Mouse (Mus musculus) gastrocnemius, postnatal 25 days (tissue): Measurements from ENCODE around the gene Sbk3. TPM values are rescaled to one million over a fixed set of nuclear protein-coding genes. Genes with fewer than 3 reads are reported as not detected.

ENCODE experiments used
- DNase-seq: peaks from one replicate; pipeline ENCODE4 v3.0.0; 2022
- total RNA-seq, 2 experiments: library from RNA; stranded (reverse); gene quantifications; 1 replicate in 1 of 2; 2 replicates in 1 of 2; pipeline ENCODE4 v1.2.3; 2021

The Sbk3 gene
- total RNA-seq, 2 experiments from 2014 or later = 0.49 to 3.1 TPM

- no peak for DNase-seq
Observed at GRCm38 (mm10) chr7:4993347-4993998, 22.5 kb upstream of the Sbk3 start.

DNA sequence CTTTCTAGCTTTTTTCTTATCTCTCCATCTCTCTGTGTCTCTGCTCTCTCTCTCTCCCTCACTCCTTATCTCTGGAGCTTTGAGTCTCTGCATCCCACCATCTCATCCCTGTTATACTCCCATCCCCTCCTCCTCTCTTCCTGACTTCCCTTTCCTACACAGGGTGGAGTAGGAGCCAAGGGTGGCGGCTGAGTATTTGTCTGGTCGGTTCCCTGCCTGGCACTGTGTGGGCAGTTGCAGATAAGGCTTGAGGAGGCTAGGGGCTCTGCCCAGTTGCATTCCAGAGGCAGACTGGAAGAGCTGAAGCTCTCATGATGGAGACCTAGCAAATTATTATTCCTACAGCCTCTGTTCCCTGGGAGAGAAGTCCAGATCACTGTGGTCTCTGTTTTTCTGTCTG lies 17.3 kb upstream of the Sbk3 start:
- no peak for DNase-seq

DNA sequence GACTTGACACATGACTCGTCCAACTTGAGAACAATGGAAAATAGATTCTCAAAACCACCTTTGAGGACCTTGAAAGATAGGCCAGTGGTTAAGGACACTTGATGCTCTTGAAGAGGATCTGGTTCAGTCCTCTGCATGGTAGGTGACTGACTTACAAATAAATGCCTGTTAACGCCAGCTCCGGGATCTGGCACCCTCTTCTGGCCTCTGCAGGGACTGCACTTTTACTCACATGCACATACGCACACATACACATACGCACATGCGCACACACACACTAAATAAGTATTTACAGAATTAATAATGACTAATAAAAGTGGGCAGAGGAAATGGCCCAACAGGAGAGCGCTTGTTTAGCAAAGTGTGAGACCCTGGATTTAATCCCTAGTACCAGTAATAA lies 5.9 kb upstream of the Sbk3 start:
- no peak for DNase-seq

GRCm38 (mm10) chr7:4975455-4975854 lies 4.5 kb upstream of the Sbk3 start:
- no peak for DNase-seq

GRCm38 (mm10) chr7:4972321-4973047 lies 1.5 kb upstream of the Sbk3 start:
- peak; percentile 83 for DNase-seq

DNA sequence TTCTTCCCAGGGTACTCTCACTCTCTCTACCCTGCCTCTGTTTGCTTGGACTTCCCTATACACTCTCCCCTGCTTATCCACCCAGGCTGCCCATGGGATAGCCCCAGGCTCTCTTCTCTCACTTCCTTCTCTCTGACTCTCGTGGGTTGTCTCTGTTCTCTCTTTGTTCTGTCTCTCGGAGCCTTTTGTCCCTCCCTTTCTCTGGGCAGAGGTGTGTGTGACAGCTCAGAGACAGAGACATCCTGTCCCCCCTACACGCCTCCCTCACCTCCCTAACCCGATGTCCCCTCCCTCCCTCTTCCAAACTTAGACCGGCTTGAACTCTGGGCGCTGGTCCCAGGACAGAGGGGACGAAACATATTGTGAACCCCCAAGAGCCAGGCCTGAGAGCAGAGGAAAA lies 742 bp upstream of the Sbk3 start:
- DNase-seq = no peak

- no peak for DNase-seq
Observed at GRCm38 (mm10) chr7:4964988-4965387, 6.0 kb downstream of the Sbk3 start.

DNA sequence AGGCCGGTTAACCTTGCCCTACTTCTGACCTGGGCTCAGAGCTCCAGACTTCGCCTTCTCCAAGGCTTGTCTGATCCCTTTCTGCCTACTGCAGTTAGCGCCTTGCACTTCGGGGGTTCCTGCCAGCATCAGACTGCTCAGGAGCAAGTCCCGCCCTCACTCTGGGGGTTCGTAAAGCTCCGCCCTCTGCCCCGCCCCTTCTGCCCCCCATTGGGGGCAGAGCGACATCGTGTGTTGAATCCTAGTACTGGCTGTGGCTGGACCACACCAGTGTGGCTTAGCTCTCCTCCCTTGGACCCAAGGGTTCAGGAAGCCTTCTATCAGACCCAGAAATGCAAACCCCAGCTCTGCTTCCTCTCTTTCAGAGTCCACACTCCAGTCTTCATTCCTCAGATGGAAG lies 6.7 kb downstream of the Sbk3 start, which contains the start of gene Sbk2:
Gene Sbk2, minus strand, starts transcription at position 135 of the 400 bp plus-strand sequence.
- DNase-seq = peak; percentile 81

DNA sequence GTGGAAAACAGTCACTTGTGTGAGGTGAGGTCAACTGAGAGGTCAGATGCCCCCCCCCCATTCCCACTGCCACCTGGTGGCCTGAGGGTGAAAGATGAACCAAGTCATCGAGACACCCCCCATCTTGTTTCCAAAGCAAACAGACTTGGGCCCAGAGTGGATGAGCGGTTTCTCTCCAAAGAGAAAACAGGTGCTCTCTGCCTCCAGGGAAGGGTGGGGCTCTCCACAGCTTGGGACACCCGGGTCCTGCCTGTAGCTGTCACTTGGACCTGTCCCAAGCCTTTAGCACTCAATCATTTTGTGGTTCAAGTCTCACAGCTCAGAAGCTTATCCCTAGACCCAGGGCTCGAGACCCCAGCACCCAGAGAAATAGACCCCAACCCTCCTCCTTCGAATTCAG lies 7.4 kb downstream of the Sbk3 start:
- DNase-seq = no peak

DNA sequence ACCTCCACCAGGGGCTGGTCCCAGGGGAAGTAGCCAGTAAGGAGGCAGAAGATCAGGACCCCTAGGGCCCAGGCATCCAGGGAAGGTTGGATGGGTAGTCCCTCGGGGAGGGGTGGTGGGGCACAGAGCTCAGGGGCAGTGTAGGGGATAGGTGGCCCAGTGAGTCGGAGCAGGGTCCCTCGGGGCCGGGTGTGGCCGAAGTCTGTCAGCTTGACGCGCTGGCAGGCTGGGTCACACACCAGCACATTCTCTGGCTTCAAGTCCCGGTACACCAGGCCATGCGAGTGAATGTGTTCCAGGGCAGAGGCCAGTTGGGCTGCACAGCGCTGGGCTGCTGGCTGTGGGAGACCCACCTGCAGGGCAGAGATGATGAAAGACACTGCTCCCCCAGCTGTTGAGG lies 13.6 kb downstream of the Sbk3 start:
- DNase-seq = no peak

- DNase-seq = no peak
Observed at GRCm38 (mm10) chr7:4953815-4954445, 17.0 kb downstream of the Sbk3 start.

GRCm38 (mm10) chr7:4950561-4951342 lies 20.2 kb downstream of the Sbk3 start:
- DNase-seq = no peak

DNA sequence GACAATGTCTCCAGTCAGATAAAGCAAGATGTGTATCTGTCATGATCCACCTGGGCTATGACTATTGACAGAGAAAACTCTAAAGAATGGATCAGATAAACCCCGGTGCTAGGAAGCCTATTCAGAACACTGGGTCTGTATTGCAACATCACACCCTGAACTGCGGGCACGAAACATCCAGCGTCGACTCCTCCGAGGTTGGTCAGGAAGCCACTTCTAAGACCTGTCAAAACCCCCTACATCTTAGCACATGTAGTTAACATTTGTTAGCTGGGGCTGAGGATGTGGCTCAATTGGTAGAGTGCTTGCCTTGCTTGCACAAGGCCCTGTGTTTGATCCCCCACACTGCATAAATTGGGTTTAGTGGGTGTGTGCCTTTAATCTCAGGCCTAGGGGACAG lies 22.6 kb downstream of the Sbk3 start:
- DNase-seq = no peak

- DNase-seq = peak; percentile 86
Observed at GRCm38 (mm10) chr7:4947855-4948254, 23.1 kb downstream of the Sbk3 start.

GRCm38 (mm10) chr7:4943223-4943815 lies 27.6 kb downstream of the Sbk3 start:
- DNase-seq = peak; percentile 86

DNA sequence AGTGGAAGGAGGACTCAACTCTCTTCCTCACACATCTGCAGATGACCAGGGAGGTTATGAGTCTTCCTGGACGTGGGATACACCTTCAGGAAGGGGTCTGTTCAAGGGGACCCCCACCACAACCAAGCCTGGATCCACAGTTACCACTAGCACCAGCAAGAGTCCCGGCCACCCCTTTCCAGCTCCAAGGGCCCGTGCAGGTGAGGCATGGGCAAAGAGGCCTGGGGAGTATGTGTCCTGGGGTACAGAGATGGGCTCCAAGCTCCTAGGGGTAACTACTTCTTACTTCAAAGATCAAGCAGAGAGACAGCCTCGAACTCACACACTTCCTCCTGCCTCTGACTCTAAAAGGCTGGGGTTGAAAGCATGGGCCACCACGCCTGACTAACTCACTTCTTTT lies 28.3 kb downstream of the Sbk3 start:
- no peak for DNase-seq

- no peak for DNase-seq
Observed at GRCm38 (mm10) chr7:4940068-4940479, 30.9 kb downstream of the Sbk3 start.

GRCm38 (mm10) chr7:4938456-4938855 lies 32.5 kb downstream of the Sbk3 start:
- DNase-seq = no peak

- DNase-seq = no peak
Observed at GRCm38 (mm10) chr7:4937392-4937791, 33.6 kb downstream of the Sbk3 start.

DNA sequence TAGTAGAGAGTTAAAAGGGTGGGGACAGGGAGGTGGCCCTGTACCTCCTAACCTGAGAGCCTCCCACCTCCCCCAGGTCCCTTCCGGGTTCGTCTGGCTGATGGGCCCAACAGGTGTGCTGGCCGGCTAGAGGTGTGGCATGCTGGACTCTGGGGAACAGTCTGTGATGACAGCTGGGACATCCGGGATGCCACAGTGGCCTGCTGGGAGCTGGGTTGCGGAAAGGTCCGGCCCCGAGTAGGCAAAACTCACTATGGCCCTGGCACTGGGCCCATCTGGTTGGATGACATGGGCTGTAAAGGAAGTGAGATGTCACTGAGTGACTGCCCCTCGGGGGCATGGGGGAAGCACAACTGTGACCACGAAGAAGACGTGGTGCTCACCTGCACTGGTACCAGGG lies 34.1 kb downstream of the Sbk3 start:
- no peak for DNase-seq

DNA sequence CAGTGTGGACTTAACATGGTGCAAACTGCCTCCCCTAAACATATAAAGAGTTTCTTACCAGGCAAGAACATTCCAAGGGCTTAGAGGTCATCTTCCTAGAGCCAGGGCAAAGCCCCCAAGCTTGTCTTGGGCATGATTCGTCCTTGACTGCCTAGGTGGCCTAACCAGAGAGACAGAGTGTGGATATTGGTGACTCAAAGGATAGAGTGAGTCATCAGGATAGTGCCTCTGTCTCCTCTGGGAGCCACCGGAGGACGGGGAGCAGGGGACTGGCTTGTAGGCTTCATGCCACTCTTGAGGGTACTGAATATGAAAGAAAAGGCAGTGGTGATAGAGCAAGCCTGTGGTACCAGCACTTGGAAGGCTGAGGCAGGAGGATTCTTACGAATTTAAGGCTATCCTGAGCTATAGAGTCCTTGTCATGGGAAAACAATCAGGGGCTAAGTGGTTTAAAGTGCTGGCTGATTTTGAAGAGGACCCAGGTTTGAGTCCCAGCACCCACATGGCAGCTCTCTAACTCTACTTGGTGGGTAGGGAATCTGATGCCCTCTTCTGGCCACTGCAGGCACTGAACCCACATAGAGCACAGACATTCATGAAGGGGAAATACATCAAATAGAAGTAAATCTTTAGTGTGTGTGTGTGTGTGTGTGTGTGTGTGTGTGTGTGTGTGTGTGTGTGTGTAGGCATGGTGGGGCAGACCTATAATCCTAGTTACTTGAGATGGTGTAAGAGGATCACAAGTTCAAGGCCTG lies 36.6 kb downstream of the Sbk3 start:
- DNase-seq = no peak
